Mouse (Mus musculus): ENCODE results near the gene Snrpb2.

Snrpb2 gene

DNA sequence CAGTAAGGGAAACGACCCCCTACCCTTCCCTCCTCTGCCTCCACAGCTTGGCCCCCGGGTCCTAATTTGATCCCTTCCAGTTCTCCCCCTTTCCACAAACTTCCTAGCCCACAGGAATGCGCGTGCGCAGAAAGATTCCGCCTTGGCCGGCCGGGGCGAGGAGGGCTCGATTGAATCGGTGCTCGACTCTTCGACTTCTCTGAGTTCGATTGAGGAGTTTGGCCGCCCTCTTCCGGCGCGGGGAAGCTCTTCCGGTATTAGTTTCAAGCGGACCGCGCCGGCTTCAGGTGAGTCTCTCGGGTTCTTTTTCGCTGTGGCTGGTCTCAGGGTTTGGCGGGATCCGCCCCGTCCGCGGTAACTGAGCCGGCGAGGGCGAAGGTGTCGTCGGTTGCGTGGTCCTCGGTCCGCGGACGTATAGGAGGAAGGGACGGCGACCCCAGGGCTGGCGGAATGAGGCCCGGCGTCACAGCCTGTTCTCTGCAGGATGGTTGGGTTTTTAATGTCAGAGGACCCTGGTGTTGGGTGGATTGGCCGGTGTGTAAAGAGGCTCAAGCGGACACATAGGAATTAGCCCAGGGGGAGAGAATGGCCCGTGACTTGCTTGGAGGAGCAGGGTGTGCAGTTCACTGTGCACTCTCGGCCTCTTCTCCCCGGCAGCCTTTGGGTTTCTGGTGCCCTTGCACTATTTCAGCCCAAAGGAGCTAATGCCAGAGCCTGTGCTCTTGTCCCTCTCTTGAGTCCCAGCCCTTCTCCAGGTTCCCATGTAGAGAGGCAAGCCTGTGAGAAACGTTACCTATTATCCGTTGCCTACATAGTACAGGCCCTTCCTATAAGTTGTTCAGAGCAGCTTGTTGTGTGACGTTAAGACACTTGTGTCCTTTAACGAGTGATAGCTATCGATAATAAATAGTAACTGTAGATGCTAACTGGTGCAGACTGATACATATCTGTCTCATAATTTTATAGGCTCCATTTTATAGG is at the start of gene Snrpb2:
Gene Snrpb2 (plus strand): TSS at position 228 of the 981 bp plus-strand sequence.
- Histone ChIP-seq H3K27me3 (ENCODE audit: control insufficient read depth, insufficient read depth, low read length, poor library complexity, severe bottlenecking) (no peaks in the 10 kb centered on the region), H3K36me3 (ENCODE audit: control insufficient read depth, insufficient read depth, low read length, poor library complexity, severe bottlenecking) (peaks cover 2% of the 10 kb centered on the region; the same call in 1 of the 2 replicates)
- peak; percentile 88 for DNase-seq (ENCODE audit: low read depth, low spot score)

DNA sequence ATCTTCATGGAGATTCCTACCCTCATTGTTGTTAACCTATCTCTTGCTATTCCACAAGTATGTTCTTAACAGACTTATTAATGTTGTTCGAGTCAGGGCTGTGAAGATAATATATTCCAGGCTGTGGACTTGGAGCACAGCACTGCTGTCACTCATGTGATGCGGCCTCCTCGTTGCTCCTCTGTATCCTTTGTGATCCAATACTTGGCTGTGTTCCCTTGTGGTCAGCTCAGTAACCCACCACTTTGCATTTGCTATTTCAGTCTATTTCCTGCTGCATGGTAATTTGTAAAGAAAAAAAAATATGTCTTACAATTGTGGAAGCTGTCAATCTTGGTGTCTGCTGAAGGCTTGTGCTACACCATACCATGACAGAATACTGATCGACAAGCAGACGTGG is 49.8 kb upstream of the Snrpb2 start:
- DNase-seq (ENCODE audit: low read depth, low spot score), result no peak
- no peaks in the 10 kb centered on the region for H3K36me3 ChIP-seq (ENCODE audit: control insufficient read depth, insufficient read depth, low read length, poor library complexity, severe bottlenecking)
- H3K27me3 ChIP-seq (ENCODE audit: control insufficient read depth, insufficient read depth, low read length, poor library complexity, severe bottlenecking), result no peaks in the 10 kb centered on the region

DNA sequence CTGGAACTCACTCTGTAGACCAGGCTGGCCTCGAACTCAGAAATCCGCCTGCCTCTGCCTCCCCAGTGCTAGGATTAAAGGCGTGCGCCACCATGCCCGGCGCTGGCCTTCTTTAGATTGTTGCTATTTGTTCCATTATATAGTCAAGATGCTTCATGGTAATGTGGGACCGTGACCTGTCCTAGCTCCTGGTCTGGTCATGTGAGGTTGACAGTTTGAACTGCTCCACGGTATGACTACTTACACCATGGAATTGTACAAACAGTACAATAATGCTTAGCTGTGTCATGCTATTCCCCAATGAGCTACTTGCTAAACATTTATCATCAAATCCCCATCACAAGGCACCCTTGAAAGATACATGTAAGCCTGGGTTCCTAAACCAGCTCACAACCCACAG is 44.8 kb upstream of the Snrpb2 start:
- H3K36me3 ChIP-seq (ENCODE audit: control insufficient read depth, insufficient read depth, low read length, poor library complexity, severe bottlenecking), result no peaks in the 10 kb centered on the region
- no peak for DNase-seq (ENCODE audit: low read depth, low spot score)

GRCm38 (mm10) chr2:143018591-143019130 is 44.2 kb upstream of the Snrpb2 start:
- Histone ChIP-seq H3K36me3 (ENCODE audit: control insufficient read depth, insufficient read depth, low read length, poor library complexity, severe bottlenecking) (no peaks in the 10 kb centered on the region), H3K27me3 (ENCODE audit: control insufficient read depth, insufficient read depth, low read length, poor library complexity, severe bottlenecking) (no peaks in the 10 kb centered on the region)
- DNase-seq (ENCODE audit: low read depth, low spot score), result no peak

More for the DNA sequence above, 44.8 kb upstream of the Snrpb2 start:
- no peaks in the 10 kb centered on the region for H3K27me3 ChIP-seq (ENCODE audit: control insufficient read depth, insufficient read depth, low read length, poor library complexity, severe bottlenecking)

DNA sequence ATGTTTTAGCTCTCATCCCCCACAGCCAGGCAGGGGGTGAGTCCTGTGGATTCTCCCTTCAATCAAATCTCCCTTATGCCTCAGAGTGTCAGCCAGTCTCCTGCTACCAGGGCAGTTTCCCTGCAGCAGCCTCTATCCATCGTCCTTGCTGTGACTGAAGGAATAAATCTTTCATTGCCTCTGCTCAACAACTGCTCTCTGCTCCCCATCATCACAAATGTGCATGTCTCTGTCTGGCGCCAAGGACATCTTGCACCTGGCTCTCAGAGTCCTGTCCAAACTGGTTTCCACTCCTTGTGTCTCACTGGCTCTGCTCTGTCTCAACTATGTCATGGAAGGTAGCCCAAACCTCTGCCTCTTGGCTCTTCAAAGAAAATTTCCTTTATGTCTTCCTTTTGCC is 43.1 kb upstream of the Snrpb2 start:
- no peaks in the 10 kb centered on the region for H3K36me3 ChIP-seq (ENCODE audit: control insufficient read depth, insufficient read depth, low read length, poor library complexity, severe bottlenecking)
- H3K27me3 ChIP-seq (ENCODE audit: control insufficient read depth, insufficient read depth, low read length, poor library complexity, severe bottlenecking), result no peaks in the 10 kb centered on the region
- DNase-seq (ENCODE audit: low read depth, low spot score), result no peak

GRCm38 (mm10) chr2:143023331-143023730 is 39.5 kb upstream of the Snrpb2 start:
- Histone ChIP-seq H3K36me3 (ENCODE audit: control insufficient read depth, insufficient read depth, low read length, poor library complexity, severe bottlenecking) (no peaks in the 10 kb centered on the region), H3K27me3 (ENCODE audit: control insufficient read depth, insufficient read depth, low read length, poor library complexity, severe bottlenecking) (no peaks in the 10 kb centered on the region)
- no peak for DNase-seq (ENCODE audit: low read depth, low spot score)

DNA sequence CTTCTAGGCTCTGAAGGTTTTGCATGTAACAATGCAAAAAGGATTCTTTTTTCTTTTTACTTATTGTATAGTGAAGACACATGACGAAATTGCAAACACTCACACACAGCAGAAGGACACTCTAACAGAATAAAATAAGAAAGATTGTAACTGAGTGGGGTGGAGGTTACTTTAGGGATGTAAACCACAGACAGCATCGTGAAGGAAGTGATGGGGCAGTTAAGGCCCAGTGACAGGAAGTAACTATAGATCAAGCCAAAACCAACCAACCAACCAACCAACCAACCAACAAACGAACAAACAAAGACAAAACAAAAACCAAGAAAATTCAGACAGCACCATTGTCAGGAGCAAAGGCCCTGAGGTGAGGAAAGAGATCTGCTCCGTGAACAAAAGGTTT is 38.6 kb upstream of the Snrpb2 start:
- H3K27me3 ChIP-seq (ENCODE audit: control insufficient read depth, insufficient read depth, low read length, poor library complexity, severe bottlenecking), result no peaks in the 10 kb centered on the region
- no peak for DNase-seq (ENCODE audit: low read depth, low spot score)

GRCm38 (mm10) chr2:143031283-143031682 is 31.6 kb upstream of the Snrpb2 start:
- DNase-seq (ENCODE audit: low read depth, low spot score), result no peak
- 0 out of 2 replicates have a peak, but pooled peaks cover 2% of the 10 kb centered on the region for H3K27me3 ChIP-seq (ENCODE audit: control insufficient read depth, insufficient read depth, low read length, poor library complexity, severe bottlenecking)

More for the DNA sequence above, 38.6 kb upstream of the Snrpb2 start:
- H3K36me3 ChIP-seq (ENCODE audit: control insufficient read depth, insufficient read depth, low read length, poor library complexity, severe bottlenecking), result no peaks in the 10 kb centered on the region

GRCm38 (mm10) chr2:143032378-143033255 is 30.2 kb upstream of the Snrpb2 start:
- no peak for DNase-seq (ENCODE audit: low read depth, low spot score)
- H3K27me3 ChIP-seq (ENCODE audit: control insufficient read depth, insufficient read depth, low read length, poor library complexity, severe bottlenecking), result 0 out of 2 replicates have a peak, but pooled peaks cover 2% of the 10 kb centered on the region
- H3K36me3 ChIP-seq (ENCODE audit: control insufficient read depth, insufficient read depth, low read length, poor library complexity, severe bottlenecking), result no peaks in the 10 kb centered on the region

More at GRCm38 (mm10) chr2:143031283-143031682, 31.6 kb upstream of the Snrpb2 start:
- H3K36me3 ChIP-seq (ENCODE audit: control insufficient read depth, insufficient read depth, low read length, poor library complexity, severe bottlenecking), result no peaks in the 10 kb centered on the region

DNA sequence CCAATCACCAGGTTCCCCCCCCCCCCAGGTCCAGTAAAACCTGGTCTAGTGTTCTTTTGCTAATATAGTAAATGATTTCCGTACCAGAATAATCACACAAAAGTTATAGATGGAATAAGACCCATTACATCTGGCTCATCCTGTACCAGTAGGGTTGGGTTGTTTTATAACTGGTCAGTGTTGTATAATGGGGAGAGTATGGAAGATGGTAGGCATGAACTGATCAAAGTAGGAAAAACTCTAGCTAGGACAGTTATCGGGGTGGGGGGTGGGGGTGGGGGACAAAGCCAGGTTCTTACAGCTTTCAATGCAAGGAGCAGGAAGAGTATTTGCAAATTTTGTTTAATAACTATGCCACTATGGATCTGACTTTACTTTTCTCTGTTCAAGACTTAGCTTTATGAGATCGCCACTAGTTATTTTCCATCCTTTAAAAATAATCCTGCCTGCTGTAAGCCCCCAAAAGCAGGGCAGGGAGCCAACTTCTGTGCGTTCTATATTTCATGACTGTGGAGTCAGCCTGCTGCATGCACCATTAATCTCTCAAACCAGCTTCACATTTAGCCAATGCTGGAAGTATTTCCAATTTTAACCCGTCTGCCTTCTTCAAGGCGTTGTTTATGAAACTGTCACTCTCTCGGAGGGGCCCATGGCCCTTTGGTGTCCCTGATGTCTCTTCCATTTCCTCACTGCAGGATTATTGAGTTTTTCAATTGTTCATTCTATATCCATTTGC is 28.3 kb upstream of the Snrpb2 start:
- no peak for DNase-seq (ENCODE audit: low read depth, low spot score)
- Histone ChIP-seq H3K27me3 (ENCODE audit: control insufficient read depth, insufficient read depth, low read length, poor library complexity, severe bottlenecking) (0 out of 2 replicates have a peak, but pooled peaks cover 2% of the 10 kb centered on the region), H3K36me3 (ENCODE audit: control insufficient read depth, insufficient read depth, low read length, poor library complexity, severe bottlenecking) (no peaks in the 10 kb centered on the region)

DNA sequence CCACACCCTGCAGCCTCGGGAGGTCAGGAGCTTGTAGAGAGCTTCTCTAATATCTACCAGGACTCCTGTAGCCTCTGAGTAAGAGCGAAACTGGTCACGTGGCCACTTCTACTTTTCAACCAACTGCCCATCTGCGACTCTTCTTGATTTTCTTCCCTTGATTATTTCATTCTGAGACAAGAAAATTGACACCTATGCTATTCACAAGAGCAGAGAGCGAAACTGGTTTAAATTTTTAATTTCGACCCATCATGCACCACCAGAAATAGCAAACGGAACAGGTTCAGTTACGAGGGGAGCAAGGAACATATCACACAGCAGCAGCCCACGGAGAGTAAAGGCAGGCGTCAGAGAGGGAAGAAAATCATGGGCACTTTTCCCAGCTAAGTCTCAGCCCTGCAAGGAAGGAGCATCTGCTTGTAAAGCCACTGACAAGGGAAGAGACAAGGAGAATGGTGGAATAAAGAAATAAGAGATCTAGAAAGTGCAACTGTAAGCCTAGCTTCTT is 27.7 kb upstream of the Snrpb2 start:
- Histone ChIP-seq H3K36me3 (ENCODE audit: control insufficient read depth, insufficient read depth, low read length, poor library complexity, severe bottlenecking) (no peaks in the 10 kb centered on the region), H3K27me3 (ENCODE audit: control insufficient read depth, insufficient read depth, low read length, poor library complexity, severe bottlenecking) (0 out of 2 replicates have a peak, but pooled peaks cover 2% of the 10 kb centered on the region)
- DNase-seq (ENCODE audit: low read depth, low spot score), result no peak

GRCm38 (mm10) chr2:143041596-143041995 is 21.2 kb upstream of the Snrpb2 start:
- no peak for DNase-seq (ENCODE audit: low read depth, low spot score)
- H3K36me3 ChIP-seq (ENCODE audit: control insufficient read depth, insufficient read depth, low read length, poor library complexity, severe bottlenecking), result no peaks in the 10 kb centered on the region
- no peaks in the 10 kb centered on the region for H3K27me3 ChIP-seq (ENCODE audit: control insufficient read depth, insufficient read depth, low read length, poor library complexity, severe bottlenecking)

GRCm38 (mm10) chr2:143055251-143055650 is 7.6 kb upstream of the Snrpb2 start:
- no peaks in the 10 kb centered on the region for H3K27me3 ChIP-seq (ENCODE audit: control insufficient read depth, insufficient read depth, low read length, poor library complexity, severe bottlenecking)
- no peaks in the 10 kb centered on the region for H3K36me3 ChIP-seq (ENCODE audit: control insufficient read depth, insufficient read depth, low read length, poor library complexity, severe bottlenecking)
- no peak for DNase-seq (ENCODE audit: low read depth, low spot score)

DNA sequence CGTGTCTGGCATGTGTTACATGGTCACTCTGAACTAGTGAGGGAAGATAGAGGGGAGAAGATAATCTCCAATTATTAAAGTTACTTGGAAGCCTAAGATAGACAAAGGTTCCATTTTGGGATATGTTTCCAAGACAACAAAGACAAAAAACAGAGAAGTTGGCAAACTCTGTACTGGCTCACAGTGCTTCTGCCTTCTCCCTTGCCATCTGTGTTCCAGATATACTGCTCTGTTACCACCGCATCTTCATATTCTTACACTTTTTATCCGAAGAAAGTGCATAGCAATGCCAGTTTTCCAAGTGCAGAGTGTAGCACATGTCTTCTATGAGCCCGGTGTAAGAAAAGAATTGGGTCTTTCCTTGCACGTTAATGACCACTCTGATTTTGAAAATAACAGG is 6.1 kb upstream of the Snrpb2 start:
- Histone ChIP-seq H3K27me3 (ENCODE audit: control insufficient read depth, insufficient read depth, low read length, poor library complexity, severe bottlenecking) (no peaks in the 10 kb centered on the region), H3K36me3 (ENCODE audit: control insufficient read depth, insufficient read depth, low read length, poor library complexity, severe bottlenecking) (no peaks in the 10 kb centered on the region)
- no peak for DNase-seq (ENCODE audit: low read depth, low spot score)
